Mouse (Mus musculus) c-Kit-positive CD71-positive TER-119-positive erythroid progenitor cells, embryonic 14.5 days (primary cell): ENCODE results near the gene Cadps.

Source experiments
- DNase-seq: peaks from one replicate; pipeline ENCODE4 v3.0.0-alpha.2; 2013; ENCODE audit warnings: low spot score

The Cadps gene

DNA sequence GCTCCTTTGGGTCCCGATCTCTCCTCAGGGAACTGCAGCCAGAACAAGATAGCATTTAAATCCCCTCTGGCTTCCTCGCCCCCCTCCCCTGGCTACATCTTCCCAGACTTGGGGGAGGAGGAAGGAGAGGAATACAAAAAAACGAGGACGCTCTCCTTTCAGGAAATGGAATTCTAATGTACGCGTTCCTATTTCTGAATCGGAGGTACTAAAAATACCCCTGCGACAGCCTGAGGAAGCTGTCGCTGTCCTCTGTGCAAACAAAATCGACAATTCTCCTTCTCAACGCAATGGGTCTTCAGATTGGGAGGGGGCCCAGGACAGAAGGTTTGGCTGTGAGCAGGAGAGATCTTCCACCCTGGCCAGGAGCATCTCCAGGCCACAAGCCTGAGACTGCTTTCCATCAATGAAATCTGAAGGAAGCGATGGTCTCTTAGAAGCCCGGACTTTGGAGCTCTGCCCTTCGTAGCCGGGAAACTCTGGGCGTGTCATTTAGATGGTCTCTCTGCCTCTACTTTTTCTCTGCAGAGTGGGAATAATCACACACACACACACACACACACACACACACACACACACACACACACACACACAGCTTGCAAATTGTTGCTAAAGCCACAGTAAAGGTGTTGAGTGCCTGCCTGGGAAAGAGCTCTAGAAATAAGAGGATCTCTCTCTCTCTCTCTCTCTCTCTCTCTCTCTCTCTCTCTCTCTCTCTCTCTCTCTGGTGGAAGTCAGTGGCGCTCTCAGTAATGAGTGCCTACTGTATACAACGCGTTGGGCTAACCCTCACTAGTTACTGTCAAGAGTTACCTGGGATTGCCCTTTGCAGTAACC, 482.4 kb downstream of the Cadps start:
- DNase-seq: no peak

DNA sequence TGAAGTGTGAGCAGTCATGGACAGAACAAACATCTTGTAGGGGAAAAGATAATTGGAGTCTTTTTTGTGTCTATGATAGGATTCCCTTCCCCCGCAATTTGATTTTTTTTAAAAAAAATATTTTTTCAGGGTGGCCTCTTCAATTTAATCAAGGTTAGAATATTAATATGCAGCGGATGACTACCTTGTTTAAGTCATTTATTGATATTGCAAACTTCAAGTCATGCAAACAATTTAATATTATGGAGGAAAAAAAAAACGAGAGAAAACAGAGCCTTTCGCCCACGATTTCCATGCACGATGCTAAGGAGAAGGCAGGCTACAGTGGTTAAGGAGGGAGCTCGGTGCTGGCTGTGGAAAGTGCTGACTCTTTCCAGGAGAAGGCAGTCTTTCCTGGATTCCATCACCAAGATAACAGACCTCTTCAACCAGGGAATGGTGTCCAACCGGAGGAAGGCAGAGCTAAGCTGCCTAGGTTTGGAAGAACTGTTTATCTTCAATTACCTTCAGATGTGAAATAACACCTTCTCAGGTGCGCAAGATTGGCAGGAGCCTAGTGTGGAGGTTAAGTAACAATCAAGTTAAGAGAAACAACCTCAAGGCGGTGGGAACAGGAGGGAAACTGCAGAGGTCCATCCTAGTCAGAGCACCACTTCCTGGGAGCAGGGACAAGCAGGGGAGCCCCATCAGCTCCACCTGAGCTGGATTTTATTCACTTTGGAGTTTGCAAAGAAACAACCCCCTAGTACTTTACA, 483.9 kb downstream of the Cadps start:
- no peak for DNase-seq

DNA sequence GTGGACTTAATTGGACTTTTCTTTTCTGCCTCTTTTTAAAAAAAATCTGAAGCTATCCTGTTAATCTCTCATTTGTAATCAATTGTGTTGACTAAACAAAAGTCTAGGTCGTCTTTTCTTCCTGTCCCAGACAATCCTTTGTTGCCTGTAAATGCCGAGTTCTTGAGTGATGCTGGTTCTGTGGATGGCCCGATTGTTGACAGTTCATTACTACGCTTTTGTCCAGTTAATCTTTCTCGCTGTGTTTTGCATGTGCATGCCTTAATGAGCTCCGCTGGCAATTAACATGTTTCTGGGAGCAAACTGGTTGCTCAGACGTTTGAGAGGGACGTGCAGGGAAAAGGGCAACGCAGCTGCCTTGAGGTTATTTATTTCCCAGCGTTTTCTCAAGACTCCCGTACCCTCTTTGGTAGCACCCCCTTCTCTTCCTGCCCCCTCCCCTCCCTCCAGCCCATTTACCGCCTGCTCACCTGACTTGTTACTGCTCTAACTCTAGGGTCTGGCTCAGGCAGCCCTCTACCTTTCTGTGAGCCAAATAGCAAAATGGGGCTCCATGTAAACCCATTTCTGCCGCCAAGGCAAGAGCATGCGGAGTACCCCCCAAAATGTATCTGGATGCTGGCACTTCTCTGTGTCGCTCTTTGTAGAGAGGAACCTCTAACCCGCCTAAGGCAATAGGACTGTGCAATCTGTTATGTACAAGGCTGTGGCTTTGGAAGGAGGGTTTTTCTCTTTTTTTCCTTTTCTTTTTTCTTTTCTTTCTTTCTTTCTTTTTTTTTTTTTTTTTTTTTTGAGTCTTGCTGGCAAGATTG, 484.7 kb downstream of the Cadps start:
- no peak for DNase-seq

DNA sequence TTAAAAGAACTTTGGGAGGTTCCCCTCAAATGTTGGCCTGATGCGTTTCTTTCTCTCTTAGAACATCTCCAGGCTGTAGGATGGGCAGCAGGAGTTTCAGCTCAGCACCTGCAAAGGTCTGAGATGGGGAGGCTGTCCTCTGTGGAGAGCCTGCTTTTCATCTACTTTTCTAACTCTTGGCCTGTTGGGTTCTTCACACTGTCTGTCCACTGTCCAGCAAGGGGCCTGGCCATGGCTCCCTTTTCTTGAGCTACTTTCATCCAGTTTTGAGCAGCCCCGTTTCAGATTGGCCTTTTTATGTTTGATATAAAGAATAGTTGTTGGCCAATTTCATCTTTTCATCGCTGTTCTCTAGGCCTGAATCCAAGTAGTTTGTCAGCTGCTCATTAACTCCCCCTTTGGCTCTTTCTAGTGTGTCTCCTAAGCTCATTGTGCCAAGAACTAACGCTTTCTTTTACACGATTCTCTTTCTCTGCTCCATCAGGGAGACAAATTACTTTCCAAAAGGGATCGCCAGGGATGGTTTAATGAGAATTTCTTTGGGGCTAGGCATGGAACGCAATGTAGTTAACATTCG, 485.4 kb downstream of the Cadps start:
- no peak for DNase-seq

DNA sequence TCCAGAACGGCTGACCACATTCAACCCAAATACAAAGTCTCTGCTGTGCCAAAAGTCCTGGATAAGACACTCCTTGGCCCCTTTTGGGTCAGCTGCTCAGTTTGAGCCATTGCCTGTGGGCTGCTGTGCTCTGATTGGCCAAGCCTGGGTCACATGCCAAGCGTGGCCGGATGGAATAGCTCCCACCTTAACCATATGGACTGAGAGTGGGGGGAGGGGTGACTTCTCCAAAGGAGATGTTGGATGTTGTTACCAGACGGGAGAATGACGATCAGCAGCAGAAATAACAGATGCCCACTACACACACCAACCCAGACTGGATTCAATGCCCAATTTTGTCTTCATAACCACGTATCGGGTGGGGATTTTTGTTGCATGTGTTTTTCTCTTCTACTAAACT, 488.0 kb downstream of the Cadps start:
- no peak for DNase-seq

GRCm38 (mm10) chr14:12333622-12334021, 489.3 kb downstream of the Cadps start:
- DNase-seq: no peak
